In the genomic region with DNA sequence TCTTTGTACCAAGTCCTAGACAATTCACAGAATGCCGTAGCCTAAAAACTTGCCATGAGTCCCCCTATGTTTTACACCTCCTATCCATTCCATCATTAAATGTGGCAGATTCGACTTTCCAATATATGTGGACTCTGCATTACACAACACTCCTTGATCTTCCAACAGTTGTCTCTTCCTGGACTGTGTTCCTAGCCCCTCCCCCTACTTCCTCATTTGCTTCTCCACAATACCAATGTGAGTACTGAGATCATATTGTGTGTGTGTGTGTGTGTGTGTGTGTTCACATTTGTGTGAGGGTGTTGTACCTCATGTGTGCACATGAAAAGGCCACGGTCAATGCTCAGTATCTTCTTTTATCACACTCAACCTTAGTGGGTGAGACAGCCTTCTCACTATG, we compare ENCODE assay signal across 31 mouse cellular contexts.
DNase-seq lines count a peak whose midpoint lies in the region; ATAC-seq and TF ChIP-seq lines count a peak whose summit lies in the region.
"Had no signal": no experiment of that assay in that cellular context is flagged by ENCODE, and none has a peak within 500 bp of the region (broad histone marks: within the 10 kb centered on the region; RNA-seq: fewer than 3 reads in every experiment).

No protein-coding gene starts in this region.

- no peak overlapping the region for H3K4me2 ChIP-seq in CH12.LX (ENCODE audit: insufficient read depth, low read depth, poor library complexity, severe bottlenecking)
- H3K4me2 ChIP-seq in liver, postnatal 0 days (ENCODE audit: low read depth, low read length) = no peak overlapping the region
- H3K4me2 ChIP-seq: embryonic facial prominence, embryonic 12.5 days; forebrain, embryonic 15.5 days; hindbrain, embryonic 14.5 days; kidney, embryonic 15.5 days; limb, embryonic 13.5 days; liver, embryonic 11.5 days; midbrain, embryonic 13.5 days had no signal

- TF ChIP-seq POLR2A in CH12.LX (IDR thresholded peaks at IDR 0.05; ENCODE audit: low read depth, low read length) = no peak

- no peak overlapping the region for H3K9ac ChIP-seq in CH12.LX (ENCODE audit: insufficient read depth, low read depth)
- H3K9ac ChIP-seq in liver, postnatal 0 days (replicated peaks) = no peak overlapping the region
- H3K9ac ChIP-seq: embryonic facial prominence, embryonic 12.5 days; forebrain, embryonic 15.5 days; hindbrain, embryonic 14.5 days; kidney, embryonic 15.5 days; limb, embryonic 13.5 days; midbrain, embryonic 13.5 days had no signal

- no peaks in the 10 kb centered on the region for H3K36me3 ChIP-seq in CH12.LX (replicated peaks in 1 of 2; ENCODE audit: control insufficient read depth in 1 of 2, insufficient read depth in 1 of 2, low read length in 1 of 2)
- H3K36me3 ChIP-seq in splenic B cell, adult 2 months (ENCODE audit: control insufficient read depth, insufficient read depth, low read length, poor library complexity, severe bottlenecking) = no peaks in the 10 kb centered on the region
- no peaks in the 10 kb centered on the region for H3K36me3 ChIP-seq in liver, postnatal 0 days (replicated peaks; ENCODE audit: insufficient read depth, low read length)
- H3K36me3 ChIP-seq: embryonic facial prominence, embryonic 12.5 days; forebrain, embryonic 10.5 days; forebrain, embryonic 15.5 days; kidney, embryonic 15.5 days; limb, embryonic 13.5 days; midbrain, embryonic 13.5 days had no signal

- in situ Hi-C loops in CH12.LX (cut with MboI; ENCODE audit: low pct_ligation_motif_present, low pct_unique_long_range_greater_than_20kb, low sequenced_read_pairs) = no loop called here

- H3K27ac ChIP-seq in CH12.LX (ENCODE audit: insufficient read depth, low read depth) = no peak overlapping the region
- H3K27ac ChIP-seq in liver, postnatal 0 days (ENCODE audit: low read depth) = no peak overlapping the region
- H3K27ac ChIP-seq: embryonic facial prominence, embryonic 12.5 days; forebrain, embryonic 10.5 days; forebrain, embryonic 15.5 days; hindbrain, embryonic 14.5 days; kidney, embryonic 15.5 days; limb, embryonic 13.5 days; midbrain, embryonic 13.5 days; stomach, postnatal 0 days had no signal

- H3K27me3 ChIP-seq in CH12.LX (replicated peaks) = no peaks in the 10 kb centered on the region
- H3K27me3 ChIP-seq in splenic B cell, adult 2 months (ENCODE audit: control insufficient read depth, insufficient read depth, low read length, poor library complexity, severe bottlenecking) = no peaks in the 10 kb centered on the region
- no peaks in the 10 kb centered on the region for H3K27me3 ChIP-seq in liver, postnatal 0 days (ENCODE audit: insufficient read depth, low read length)
- H3K27me3 ChIP-seq: embryonic facial prominence, embryonic 12.5 days; forebrain, embryonic 15.5 days; kidney, embryonic 15.5 days; limb, embryonic 13.5 days; midbrain, embryonic 13.5 days had no signal

- ATAC-seq in granulocyte monocyte progenitor cell, adult 5-6 weeks (replicated peaks; ENCODE audit: poor library complexity, severe bottlenecking) = peak; percentile 93
- peak; percentile 68 for ATAC-seq in megakaryocyte, adult 5-6 weeks (ENCODE audit: poor library complexity, severe bottlenecking)
- ATAC-seq in liver, postnatal 0 days = no peak
- ATAC-seq: activated CD4-positive, CD25-positive, alpha-beta regulatory T cell, adult 4 months; forebrain, embryonic 15.5 days; midbrain, embryonic 13.5 days had no signal

- dilution Hi-C loops in CH12.LX (cut with MboI; ENCODE audit: extremely low pct_ligation_motif_present, extremely low pct_unique_long_range_greater_than_20kb, low sequenced_read_pairs) = no loop called here

- TF ChIP-seq EP300 in CH12.LX (IDR thresholded peaks at IDR 0.05; ENCODE audit: low read length) = no peak
- no peak for TF ChIP-seq EP300 in liver, postnatal 0 days (IDR thresholded peaks at IDR 0.05; ENCODE audit: low read depth)

- H3K79me2 ChIP-seq in CH12.LX (replicated peaks; ENCODE audit: control insufficient read depth, extremely low read depth, insufficient read depth, poor library complexity, severe bottlenecking) = no peaks in the 10 kb centered on the region

- TF ChIP-seq CTCF in CH12.LX (conservative IDR thresholded peaks at IDR 0.05 in 1 of 2, IDR thresholded peaks at IDR 0.05 in 1 of 2; ENCODE audit: low read depth in 2 of 2, low read length in 2 of 2) = no peak
- no peak for TF ChIP-seq CTCF in liver, postnatal 0 days (IDR thresholded peaks at IDR 0.05; ENCODE audit: low read depth)

- H3K9me3 ChIP-seq in CH12.LX (replicated peaks; ENCODE audit: low read length) = peaks cover 2% of the 10 kb centered on the region
- no peaks in the 10 kb centered on the region for H3K9me3 ChIP-seq in liver, postnatal 0 days (ENCODE audit: low read length)
- H3K9me3 ChIP-seq: embryonic facial prominence, embryonic 12.5 days; forebrain, embryonic 10.5 days; forebrain, embryonic 15.5 days; kidney, embryonic 15.5 days; limb, embryonic 13.5 days; midbrain, embryonic 13.5 days had no signal

- H3K4me1 ChIP-seq in CH12.LX (ENCODE audit: control insufficient read depth in 1 of 2, insufficient read depth in 2 of 2) = peaks cover 2 to 20% of the 10 kb centered on the region in 2 experiments
- H3K4me1 ChIP-seq in liver, postnatal 0 days (ENCODE audit: insufficient read depth) = no peaks in the 10 kb centered on the region
- H3K4me1 ChIP-seq: forebrain, embryonic 10.5 days; forebrain, embryonic 15.5 days; midbrain, embryonic 13.5 days had no signal

- WGBS in liver, postnatal 0 days (ENCODE audit: insufficient replicate concordance) = 61% methylated on average over 3 of the region's 3 CpGs

- no peak overlapping the region for H3K4me3 ChIP-seq in CH12.LX (replicated peaks in 1 of 3; ENCODE audit: low read depth in 2 of 3, low read length in 2 of 3, poor library complexity in 1 of 3)
- H3K4me3 ChIP-seq in liver, postnatal 0 days (ENCODE audit: low read depth, low read length) = no peak overlapping the region
- H3K4me3 ChIP-seq: embryonic facial prominence, embryonic 12.5 days; forebrain, embryonic 10.5 days; forebrain, embryonic 15.5 days; gastrocnemius, adult 2 months; kidney, embryonic 15.5 days; limb, embryonic 13.5 days; midbrain, embryonic 13.5 days had no signal

- TF ChIP-seq RAD21 in CH12.LX (IDR thresholded peaks at IDR 0.05; ENCODE audit: low read depth, low read length) = no peak

- no peak for DNase-seq in CH12.LX (ENCODE audit: extremely low read depth)
- peak; percentile 26 for DNase-seq in splenic B cell, adult 2 months (ENCODE audit: low read depth, low spot score)
- no peak for DNase-seq in liver, postnatal 0 days
- no peak for DNase-seq in frontal cortex, adult 2 months (ENCODE audit: extremely low spot score in 1 of 2, low spot score in 1 of 2)
- DNase-seq in right cerebral cortex, postnatal 4 days = no peak
- DNase-seq: adrenal gland, adult 2 months; adrenal gland, postnatal 36 days; cerebellum, adult 8-10 months; cerebellum, postnatal 25 days; embryo, embryonic 11 days; gastrocnemius, adult 2 months; heart, postnatal 14 days; kidney, adult 18-20 months; kidney, postnatal 25 days; retina, postnatal 1 day; right cerebral cortex, postnatal 25 days; spleen, adult 18-20 months; thymus, adult 2 months; thymus, postnatal 36 days had no signal

TF ChIP-seq in CH12.LX, 34 proteins besides CTCF, POLR2A, EP300 and RAD21:
- no peak for TF ChIP-seq MXI1 (IDR thresholded peaks at IDR 0.05; ENCODE audit: low read depth, low read length)
- no peak for TF ChIP-seq UBTF (IDR thresholded peaks at IDR 0.05; ENCODE audit: low read depth, low read length)
- TF ChIP-seq ETS1 (conservative IDR thresholded peaks at IDR 0.05; ENCODE audit: low read depth, low read length) = no peak
- TF ChIP-seq POLR2AphosphoS2 (IDR thresholded peaks at IDR 0.05; ENCODE audit: low read depth, low read length) = no peak
- TF ChIP-seq ELF1 (IDR thresholded peaks at IDR 0.05; ENCODE audit: low read depth, low read length) = peak; percentile 27; the same call in 1 of the 2 replicates
- no peak for TF ChIP-seq ZKSCAN1 (IDR thresholded peaks at IDR 0.05; ENCODE audit: borderline replicate concordance, low read depth, low read length)
- no peak for TF ChIP-seq TCF12 (IDR thresholded peaks at IDR 0.05; ENCODE audit: low read depth, low read length)
- TF ChIP-seq ZMIZ1 (IDR thresholded peaks at IDR 0.05; ENCODE audit: low read depth, low read length) = no peak
